Mouse (Mus musculus): ENCODE measurements around the gene Ankrd27. TPM values are rescaled to one million over a fixed set of nuclear protein-coding genes. Genes with fewer than 3 reads are reported as not detected.
A peak's percentile ranks its signal among the peaks of the same experiment; 100 is the strongest.

Ankrd27 gene
- polyA plus RNA-seq, 1 experiment from 2014 or later: 36.4 TPM

- 45% methylated on average over 18 of the region's 18 CpGs for WGBS
- peak; percentile 66 for DNase-seq (ENCODE audit: low spot score)
- no peaks in the 10 kb centered on the region for H3K9me3 ChIP-seq (replicated peaks; ENCODE audit: control insufficient read depth, low read length)
- 0 out of 2 replicates have a peak overlapping the region, but pooled peaks have one; percentile 0 for H3K27ac ChIP-seq (replicated peaks; ENCODE audit: low read depth, low read length)
- H3K4me3 ChIP-seq (ENCODE audit: low read depth, low read length): no peak overlapping the region
- no peaks in the 10 kb centered on the region for H3K4me1 ChIP-seq (ENCODE audit: control insufficient read depth, insufficient read depth, low read length)
- ATAC-seq (replicated peaks; ENCODE audit: insufficient number of reproducible peaks, low FRiP score, low TSS enrichment, low read depth): peak; percentile 60
- no peak overlapping the region for H3K9ac ChIP-seq (replicated peaks; ENCODE audit: low read length)
- H3K27me3 ChIP-seq (ENCODE audit: control insufficient read depth, insufficient read depth, low read length): no peaks in the 10 kb centered on the region
- H3K4me2 ChIP-seq (ENCODE audit: low read depth, low read length): no peak overlapping the region; the same call in 1 of the 2 replicates
- no peaks in the 10 kb centered on the region for H3K36me3 ChIP-seq (replicated peaks; ENCODE audit: control insufficient read depth, insufficient read depth, low read depth, low read length)
Observed at GRCm38 (mm10) chr7:35668066-35669041, 82.3 kb downstream of the Ankrd27 start.

GRCm38 (mm10) chr7:35678976-35679375, 92.9 kb downstream of the Ankrd27 start:
- H3K9ac ChIP-seq (replicated peaks; ENCODE audit: low read length): no peak overlapping the region
- no peak for ATAC-seq (replicated peaks; ENCODE audit: insufficient number of reproducible peaks, low FRiP score, low TSS enrichment, low read depth)
- no peaks in the 10 kb centered on the region for H3K9me3 ChIP-seq (replicated peaks; ENCODE audit: control insufficient read depth, low read length)
- H3K4me3 ChIP-seq (ENCODE audit: low read depth, low read length): no peak overlapping the region
- no peaks in the 10 kb centered on the region for H3K4me1 ChIP-seq (ENCODE audit: control insufficient read depth, insufficient read depth, low read length)
- no peaks in the 10 kb centered on the region for H3K27me3 ChIP-seq (ENCODE audit: control insufficient read depth, insufficient read depth, low read length)
- DNase-seq (ENCODE audit: low spot score): no peak
- WGBS: 76% methylated on average over 4 of the region's 4 CpGs
- H3K27ac ChIP-seq (replicated peaks; ENCODE audit: low read depth, low read length): no peak overlapping the region
- no peak overlapping the region for H3K4me2 ChIP-seq (ENCODE audit: low read depth, low read length)
- no peaks in the 10 kb centered on the region for H3K36me3 ChIP-seq (replicated peaks; ENCODE audit: control insufficient read depth, insufficient read depth, low read depth, low read length)

- no peak for DNase-seq (ENCODE audit: low spot score)
- Histone ChIP-seq H3K9me3 (replicated peaks; ENCODE audit: control insufficient read depth, low read length) (no peaks in the 10 kb centered on the region), H3K4me3 (ENCODE audit: low read depth, low read length) (no peak overlapping the region), H3K9ac (replicated peaks; ENCODE audit: low read length) (no peak overlapping the region), H3K4me2 (ENCODE audit: low read depth, low read length) (no peak overlapping the region), H3K36me3 (replicated peaks; ENCODE audit: control insufficient read depth, insufficient read depth, low read depth, low read length) (no peaks in the 10 kb centered on the region), H3K27ac (replicated peaks; ENCODE audit: low read depth, low read length) (no peak overlapping the region), H3K4me1 (ENCODE audit: control insufficient read depth, insufficient read depth, low read length) (no peaks in the 10 kb centered on the region), H3K27me3 (ENCODE audit: control insufficient read depth, insufficient read depth, low read length) (no peaks in the 10 kb centered on the region)
- no peak for ATAC-seq (replicated peaks; ENCODE audit: insufficient number of reproducible peaks, low FRiP score, low TSS enrichment, low read depth)
- 79% methylated on average over 3 of the region's 3 CpGs for WGBS
Observed at GRCm38 (mm10) chr7:35681559-35681958, 95.5 kb downstream of the Ankrd27 start.

- no peak overlapping the region for H3K27ac ChIP-seq (replicated peaks; ENCODE audit: low read depth, low read length)
Observed at GRCm38 (mm10) chr7:35683409-35684122, 97.5 kb downstream of the Ankrd27 start.

GRCm38 (mm10) chr7:35686216-35686615, 100.2 kb downstream of the Ankrd27 start:
- Histone ChIP-seq H3K27me3 (ENCODE audit: control insufficient read depth, insufficient read depth, low read length) (no peaks in the 10 kb centered on the region), H3K9ac (replicated peaks; ENCODE audit: low read length) (no peak overlapping the region), H3K36me3 (replicated peaks; ENCODE audit: control insufficient read depth, insufficient read depth, low read depth, low read length) (no peaks in the 10 kb centered on the region), H3K4me2 (ENCODE audit: low read depth, low read length) (no peak overlapping the region), H3K27ac (replicated peaks; ENCODE audit: low read depth, low read length) (no peak overlapping the region), H3K4me3 (ENCODE audit: low read depth, low read length) (no peak overlapping the region), H3K4me1 (ENCODE audit: control insufficient read depth, insufficient read depth, low read length) (no peaks in the 10 kb centered on the region; the same call in 1 of the 2 replicates), H3K9me3 (replicated peaks; ENCODE audit: control insufficient read depth, low read length) (no peaks in the 10 kb centered on the region)
- DNase-seq (ENCODE audit: low spot score): no peak
- ATAC-seq (replicated peaks; ENCODE audit: insufficient number of reproducible peaks, low FRiP score, low TSS enrichment, low read depth): peak; percentile 65; the same call in 1 of the 2 replicates
- 54% methylated on average over 11 of the region's 11 CpGs for WGBS

More at GRCm38 (mm10) chr7:35683409-35684122, 97.5 kb downstream of the Ankrd27 start:
- Histone ChIP-seq H3K9me3 (replicated peaks; ENCODE audit: control insufficient read depth, low read length) (no peaks in the 10 kb centered on the region), H3K4me1 (ENCODE audit: control insufficient read depth, insufficient read depth, low read length) (no peaks in the 10 kb centered on the region; the same call in 1 of the 2 replicates), H3K36me3 (replicated peaks; ENCODE audit: control insufficient read depth, insufficient read depth, low read depth, low read length) (no peaks in the 10 kb centered on the region), H3K9ac (replicated peaks; ENCODE audit: low read length) (no peak overlapping the region), H3K27me3 (ENCODE audit: control insufficient read depth, insufficient read depth, low read length) (no peaks in the 10 kb centered on the region), H3K4me3 (ENCODE audit: low read depth, low read length) (no peak overlapping the region), H3K4me2 (ENCODE audit: low read depth, low read length) (no peak overlapping the region)
- WGBS: 63% methylated on average over 6 of the region's 6 CpGs
- DNase-seq (ENCODE audit: low spot score): no peak
- ATAC-seq (replicated peaks; ENCODE audit: insufficient number of reproducible peaks, low FRiP score, low TSS enrichment, low read depth): no peak

GRCm38 (mm10) chr7:35686756-35687155, 100.7 kb downstream of the Ankrd27 start:
- H3K36me3 ChIP-seq (replicated peaks; ENCODE audit: control insufficient read depth, insufficient read depth, low read depth, low read length): no peaks in the 10 kb centered on the region
- H3K4me1 ChIP-seq (ENCODE audit: control insufficient read depth, insufficient read depth, low read length): no peaks in the 10 kb centered on the region; the same call in 1 of the 2 replicates
- H3K4me3 ChIP-seq (ENCODE audit: low read depth, low read length): no peak overlapping the region
- H3K9me3 ChIP-seq (replicated peaks; ENCODE audit: control insufficient read depth, low read length): no peaks in the 10 kb centered on the region
- no peak overlapping the region for H3K27ac ChIP-seq (replicated peaks; ENCODE audit: low read depth, low read length)
- H3K9ac ChIP-seq (replicated peaks; ENCODE audit: low read length): no peak overlapping the region
- peak; percentile 64 for DNase-seq (ENCODE audit: low spot score)
- no peak for ATAC-seq (replicated peaks; ENCODE audit: insufficient number of reproducible peaks, low FRiP score, low TSS enrichment, low read depth)
- WGBS: 28% methylated on average over 13 of the region's 13 CpGs
- H3K27me3 ChIP-seq (ENCODE audit: control insufficient read depth, insufficient read depth, low read length): no peaks in the 10 kb centered on the region
- no peak overlapping the region for H3K4me2 ChIP-seq (ENCODE audit: low read depth, low read length)

GRCm38 (mm10) chr7:35687229-35687628, 101.2 kb downstream of the Ankrd27 start:
- Histone ChIP-seq H3K4me3 (ENCODE audit: low read depth, low read length) (no peak overlapping the region), H3K9ac (replicated peaks; ENCODE audit: low read length) (no peak overlapping the region), H3K9me3 (replicated peaks; ENCODE audit: control insufficient read depth, low read length) (no peaks in the 10 kb centered on the region), H3K36me3 (replicated peaks; ENCODE audit: control insufficient read depth, insufficient read depth, low read depth, low read length) (no peaks in the 10 kb centered on the region), H3K4me2 (ENCODE audit: low read depth, low read length) (no peak overlapping the region), H3K27ac (replicated peaks; ENCODE audit: low read depth, low read length) (no peak overlapping the region), H3K4me1 (ENCODE audit: control insufficient read depth, insufficient read depth, low read length) (no peaks in the 10 kb centered on the region; the same call in 1 of the 2 replicates), H3K27me3 (ENCODE audit: control insufficient read depth, insufficient read depth, low read length) (no peaks in the 10 kb centered on the region)
- DNase-seq (ENCODE audit: low spot score): peak; percentile 36
- 15% methylated on average over 10 of the region's 10 CpGs for WGBS
- ATAC-seq (replicated peaks; ENCODE audit: insufficient number of reproducible peaks, low FRiP score, low TSS enrichment, low read depth): 0 out of 2 replicates have a peak, but pooled peaks have one; percentile 24
